Mouse (Mus musculus) ES-Bruce4 (cell line): Measurements from ENCODE around the gene Nos1ap.

Experiments
- CTCF ChIP-seq: IDR thresholded peaks from one replicate; pipeline ENCODE4 v1.8.1; 2011; ENCODE audit warnings: low read depth, low read length
- EP300 ChIP-seq: IDR thresholded peaks from 2 replicates; pipeline ENCODE4 v1.6.1; 2011; ENCODE audit warnings: low read depth, low read length; ENCODE audit not compliant: insufficient read depth
- POLR2A ChIP-seq: IDR thresholded peaks from one replicate; pipeline ENCODE4 v1.8.1; 2011; ENCODE audit warnings: low read length; ENCODE audit not compliant: insufficient read depth

GRCm38 (mm10) chr1:170459896-170460602, 129.6 kb downstream of the Nos1ap start:
- TF ChIP-seq CTCF (no peak), POLR2A (no peak), EP300 (no peak)
